Mouse (Mus musculus) midbrain, postnatal 0 days (tissue): ENCODE data around the gene Defb45. TPM values are rescaled to one million over a fixed set of nuclear protein-coding genes. Genes with fewer than 3 reads are reported as not detected.

Experiments used
- ATAC-seq: fragments of 200-750 bp; cut with Nextera tagmentation; 2 replicates; pipeline ENCODE4 v1.8.0; 2017; ENCODE audit warnings: moderate number of reproducible peaks, mild to moderate bottlenecking, moderate TSS enrichment, moderate library complexity; ENCODE audit not compliant: low FRiP score
- DNase-seq: peaks from one replicate; pipeline ENCODE4 v3.0.0-alpha.2; 2015; ENCODE audit warnings: low spot score
- H3K27ac ChIP-seq: fragments of 300-500 bp; sonication (generic); 2 replicates; pipeline ENCODE4 v1.5.1; 2014; ENCODE audit warnings: low read depth, mild to moderate bottlenecking, low read length, mixed read lengths
- H3K27me3 ChIP-seq: fragments of 300-500 bp; sonication (generic); 2 replicates; pipeline ENCODE4 v1.6.1; 2014; ENCODE audit warnings: low read length, control low read depth, mixed read lengths; ENCODE audit not compliant: insufficient read depth
- H3K36me3 ChIP-seq: fragments of 300-500 bp; sonication (generic); 2 replicates; pipeline ENCODE4 v1.6.1; 2014; ENCODE audit warnings: low read length, control low read depth, mixed read lengths; ENCODE audit not compliant: insufficient read depth
- H3K4me1 ChIP-seq: fragments of 300-500 bp; sonication (generic); 2 replicates; pipeline ENCODE4 v1.6.1; 2014; ENCODE audit warnings: mild to moderate bottlenecking, control low read depth, antibody characterized with exemption, low read length, mixed read lengths; ENCODE audit not compliant: insufficient read depth
- H3K4me2 ChIP-seq: fragments of 300-500 bp; sonication (generic); 2 replicates; pipeline ENCODE4 v1.6.1; 2014; ENCODE audit warnings: low read depth, mild to moderate bottlenecking, low read length, mixed read lengths; ENCODE audit not compliant: poor library complexity, severe bottlenecking
- H3K4me3 ChIP-seq: fragments of 300-500 bp; sonication (generic); 2 replicates; pipeline ENCODE4 v1.5.1; 2014; ENCODE audit warnings: low read depth, mild to moderate bottlenecking, low read length, moderate library complexity
- H3K9ac ChIP-seq: fragments of 300-500 bp; sonication (generic); replicated peaks from 2 replicates; pipeline ENCODE4 v1.6.1; 2014; ENCODE audit warnings: mild to moderate bottlenecking, low read length, moderate library complexity, mixed read lengths; ENCODE audit not compliant: poor library complexity, severe bottlenecking
- H3K9me3 ChIP-seq: fragments of 300-500 bp; sonication (generic); 2 replicates; pipeline ENCODE4 v1.6.1; 2016; ENCODE audit warnings: low read length, control low read depth
- CTCF ChIP-seq: IDR thresholded peaks from 2 replicates; pipeline ENCODE4 v1.5.1; 2016; ENCODE audit warnings: antibody characterized with exemption, mild to moderate bottlenecking
- WGBS: fragments of 180-500 bp; shearing (Covaris S2); extraction: QIAGEN DNeasy Blood & Tissue Kit; methylation state at CpG from one replicate; pipeline ENCODE4 v1.1.7; 2014; 5-methylcytosine and 5-hydroxymethylcytosine counted together
- polyA plus RNA-seq: library from polyadenylated mRNA; unstranded; fragments of >200 nt; fragmentation: Nextera tagmentation; extraction: Ambion mirVana; gene quantifications from 2 replicates; pipeline ENCODE4 v1.2.1, GENCODE M21; 2015
- total RNA-seq: library from RNA; depleted of rRNA; stranded (reverse); fragments of >200 nt; gene quantifications from 2 replicates; pipeline ENCODE4 v1.2.3, GENCODE M21; 2014

Gene Defb45
- total and polyA plus RNA-seq, 2 experiments from 2014 or later: not detected

DNA sequence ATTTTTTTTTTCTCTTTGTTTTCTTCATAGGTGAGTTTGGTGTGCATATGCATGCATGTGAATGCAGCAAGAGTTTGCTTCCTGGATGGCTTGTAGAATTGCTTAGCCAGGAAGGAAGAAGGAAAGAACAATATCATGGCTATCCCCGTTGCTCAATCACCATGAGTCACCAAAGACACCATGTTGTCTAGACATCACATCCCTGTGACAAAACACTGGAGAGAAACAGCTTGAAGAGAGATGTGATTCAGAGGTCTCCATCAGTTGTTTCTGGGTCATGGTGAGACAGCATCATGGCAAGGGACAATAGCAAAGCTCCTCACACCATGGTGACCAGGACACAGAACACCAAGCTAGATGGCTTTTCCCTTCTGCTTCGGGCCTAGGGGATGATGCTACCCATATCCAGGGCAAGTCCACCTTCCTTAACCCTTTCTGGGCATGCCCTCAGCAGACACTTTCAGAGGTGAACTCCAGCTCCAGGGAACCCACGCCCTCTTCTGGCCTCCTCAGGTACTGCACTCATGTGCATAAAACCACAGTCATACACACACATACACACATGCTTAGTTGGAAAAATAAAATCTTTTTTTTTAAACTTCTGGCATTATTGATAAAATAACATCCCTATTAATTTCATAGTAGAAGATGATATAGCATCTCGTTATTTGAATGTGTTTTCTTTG is 2.2 kb upstream of the Defb45 start:
- TF ChIP-seq CTCF: peak; percentile 43; the same call in 1 of the 2 replicates
- H3K4me2 ChIP-seq: no peak overlapping the region
- no peaks in the 10 kb centered on the region for H3K9me3 ChIP-seq
- H3K9ac ChIP-seq: no peak overlapping the region
- 80% methylated on average over 4 of the region's 4 CpGs for WGBS
- no peak overlapping the region for H3K4me3 ChIP-seq
- no peaks in the 10 kb centered on the region for H3K27me3 ChIP-seq
- H3K36me3 ChIP-seq: no peaks in the 10 kb centered on the region
- ATAC-seq (no peak), DNase-seq (no peak)
- no peak overlapping the region for H3K27ac ChIP-seq
- no peaks in the 10 kb centered on the region for H3K4me1 ChIP-seq

DNA sequence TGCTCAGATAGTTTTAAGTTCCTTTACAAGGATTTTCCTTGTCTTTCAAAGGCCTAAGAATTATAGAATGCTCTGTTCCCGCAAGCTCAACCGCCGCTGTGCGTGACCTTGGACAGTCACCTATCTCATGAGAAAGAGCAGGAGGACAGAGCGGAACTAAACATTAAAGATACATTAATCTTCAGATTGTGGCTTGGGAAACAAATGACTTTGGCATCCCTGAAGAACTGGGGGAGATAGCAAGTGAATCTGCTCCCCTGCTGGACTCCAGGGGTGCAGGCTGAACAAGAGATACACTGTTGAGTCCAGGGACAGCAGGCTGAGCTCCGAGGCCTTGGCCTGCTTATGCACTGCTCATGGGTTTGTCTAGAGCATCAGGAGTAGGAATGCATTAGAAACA is 877 bp upstream of the Defb45 start:
- Histone ChIP-seq H3K4me2 (no peak overlapping the region), H3K9ac (no peak overlapping the region), H3K4me1 (no peaks in the 10 kb centered on the region), H3K4me3 (no peak overlapping the region), H3K27me3 (no peaks in the 10 kb centered on the region), H3K36me3 (no peaks in the 10 kb centered on the region), H3K9me3 (no peaks in the 10 kb centered on the region), H3K27ac (no peak overlapping the region)
- ATAC-seq (no peak), DNase-seq (no peak)
- no peak for TF ChIP-seq CTCF
- 83% methylated on average over 6 of the region's 6 CpGs for WGBS

DNA sequence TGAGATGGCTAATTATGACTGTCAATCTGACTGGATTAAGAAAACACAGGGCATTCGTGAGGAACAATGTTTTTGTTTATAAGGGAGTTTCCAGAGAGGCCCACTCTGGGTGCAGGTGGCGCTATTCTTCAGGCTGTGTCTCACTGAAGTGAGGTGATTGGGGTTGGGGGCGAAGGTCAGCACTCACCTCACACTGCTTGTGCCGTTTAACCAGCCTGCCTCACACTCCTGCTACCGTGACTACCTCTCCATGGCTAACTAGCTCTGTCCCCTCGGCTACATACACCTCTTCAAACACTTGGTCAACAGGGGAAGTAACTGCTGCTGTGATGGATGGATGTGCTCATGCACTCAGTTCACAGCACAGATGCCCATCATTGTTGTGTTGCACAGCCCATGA is 10.2 kb downstream of the Defb45 start:
- no peak overlapping the region for H3K9ac ChIP-seq
- H3K36me3 ChIP-seq: no peaks in the 10 kb centered on the region
- H3K27ac ChIP-seq: no peak overlapping the region
- DNase-seq (no peak), ATAC-seq (no peak)
- no peak for TF ChIP-seq CTCF
- H3K27me3 ChIP-seq: no peaks in the 10 kb centered on the region
- no peaks in the 10 kb centered on the region for H3K4me1 ChIP-seq
- no peak overlapping the region for H3K4me2 ChIP-seq
- no peaks in the 10 kb centered on the region for H3K9me3 ChIP-seq
- H3K4me3 ChIP-seq: no peak overlapping the region
- WGBS: 49% methylated on average over 6 of the region's 6 CpGs

DNA sequence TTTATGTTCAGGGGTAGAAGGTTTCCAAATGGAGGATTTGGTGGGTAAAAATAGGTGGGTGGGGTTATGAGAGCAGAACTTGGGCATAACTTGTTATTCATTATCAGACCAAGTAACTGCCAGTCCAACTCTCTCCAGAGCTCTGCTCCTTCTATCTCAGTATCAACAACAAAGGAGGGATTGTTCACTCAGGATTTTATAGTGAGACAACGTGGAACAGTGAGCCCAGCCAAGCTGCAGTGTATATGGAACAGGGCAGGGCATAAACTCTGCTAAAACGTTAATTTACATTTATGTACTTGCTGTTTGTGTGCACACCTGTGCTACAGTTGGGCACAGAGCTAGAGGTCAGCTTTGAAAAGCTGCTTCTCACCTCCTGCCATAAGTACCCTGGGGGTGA is 10.7 kb downstream of the Defb45 start:
- ATAC-seq (no peak), DNase-seq (no peak)
- no peaks in the 10 kb centered on the region for H3K4me1 ChIP-seq
- TF ChIP-seq CTCF: no peak
- no peaks in the 10 kb centered on the region for H3K36me3 ChIP-seq
- WGBS: 40% methylated on average over 2 of the region's 2 CpGs
- H3K9me3 ChIP-seq: no peaks in the 10 kb centered on the region
- H3K4me2 ChIP-seq: no peak overlapping the region
- no peak overlapping the region for H3K4me3 ChIP-seq
- H3K27me3 ChIP-seq: no peaks in the 10 kb centered on the region
- H3K27ac ChIP-seq: no peak overlapping the region
- no peak overlapping the region for H3K9ac ChIP-seq

DNA sequence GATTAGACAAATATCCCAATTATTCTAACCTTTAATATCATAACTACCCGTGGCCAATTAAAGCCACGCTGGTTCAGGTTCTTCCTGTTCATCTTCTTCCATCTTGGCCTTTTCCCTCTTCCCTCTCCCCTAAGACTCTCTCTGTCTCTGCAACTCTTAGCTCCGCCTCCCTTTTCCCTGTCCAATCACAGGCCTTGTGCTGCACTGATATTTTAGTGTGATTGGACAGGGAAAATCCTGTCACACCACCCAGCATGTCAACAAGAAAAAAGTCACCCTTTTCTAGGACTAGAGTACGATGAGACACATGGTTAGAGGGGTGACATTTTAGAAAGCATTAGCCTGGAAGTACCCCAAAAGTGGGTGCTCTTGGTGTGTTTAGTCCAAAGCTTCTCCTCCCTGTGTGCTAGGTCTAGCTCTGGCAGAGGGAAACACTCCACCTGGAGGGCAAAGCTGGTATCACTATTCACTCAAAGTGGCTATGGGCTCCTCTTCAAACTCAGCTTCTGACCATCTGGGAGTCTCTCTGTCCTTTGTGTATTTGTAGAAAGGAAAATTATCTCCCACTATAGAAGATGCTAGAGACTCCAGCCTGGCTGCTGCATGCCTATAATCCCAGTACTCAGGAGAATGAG is 12.2 kb downstream of the Defb45 start:
- TF ChIP-seq CTCF: peak; percentile 44
- no peak overlapping the region for H3K4me2 ChIP-seq
- H3K9me3 ChIP-seq: no peaks in the 10 kb centered on the region
- 72% methylated on average over 4 of the region's 4 CpGs for WGBS
- DNase-seq (no peak), ATAC-seq (no peak)
- H3K4me3 ChIP-seq: no peak overlapping the region
- H3K27ac ChIP-seq: no peak overlapping the region
- H3K4me1 ChIP-seq: no peaks in the 10 kb centered on the region
- H3K9ac ChIP-seq: no peak overlapping the region
- no peaks in the 10 kb centered on the region for H3K36me3 ChIP-seq
- H3K27me3 ChIP-seq: no peaks in the 10 kb centered on the region

DNA sequence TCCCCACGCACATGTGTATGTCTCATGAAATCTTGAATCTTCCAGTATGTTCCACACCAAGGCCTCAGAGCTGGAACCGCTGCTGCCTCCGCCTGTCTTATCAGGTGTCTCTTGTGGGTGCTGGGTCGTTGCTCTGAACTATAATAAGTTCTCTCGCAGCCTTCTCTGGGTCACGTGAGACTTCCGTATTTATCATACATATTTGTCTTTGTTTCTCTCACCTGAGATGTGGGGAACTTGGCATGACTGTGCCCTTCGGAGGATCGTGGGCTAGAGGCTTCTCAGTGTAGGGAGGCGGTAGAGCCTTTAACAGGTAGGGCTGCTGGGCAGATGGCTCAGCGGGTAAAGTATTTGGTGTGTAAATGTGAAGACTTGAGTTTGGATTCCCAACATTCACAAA is 18.6 kb downstream of the Defb45 start:
- Histone ChIP-seq H3K9ac (no peak overlapping the region), H3K27me3 (no peaks in the 10 kb centered on the region), H3K4me3 (no peak overlapping the region), H3K36me3 (no peaks in the 10 kb centered on the region), H3K27ac (no peak overlapping the region), H3K4me2 (no peak overlapping the region), H3K9me3 (no peaks in the 10 kb centered on the region), H3K4me1 (no peaks in the 10 kb centered on the region)
- WGBS: 90% methylated on average over 11 of the region's 11 CpGs
- ATAC-seq: no peak
- DNase-seq: no peak
- TF ChIP-seq CTCF: no peak
